Mouse (Mus musculus) right cerebral cortex, postnatal 10 days (tissue): ENCODE data around the gene Amz1.

Experiments used
- DNase-seq, 2 experiments: peaks; one replicate each; pipeline ENCODE4 v3.0.0; 2021; ENCODE audit warnings: low spot score in 2 of 2

The Amz1 gene

GRCm38 (mm10) chr5:140801782-140802181 lies 77.9 kb downstream of the Amz1 start:
- DNase-seq: no peak

GRCm38 (mm10) chr5:140806252-140806651 lies 82.3 kb downstream of the Amz1 start:
- DNase-seq: no peak

GRCm38 (mm10) chr5:140806939-140807338 lies 83.0 kb downstream of the Amz1 start:
- DNase-seq: no peak
